Mouse (Mus musculus) heart, postnatal 10 days (tissue): ENCODE measurements at regions not wholly inside any gene's neighbourhood (a gene's known extent, or its start where the extent isn't known, plus 50 kb on each side); places are given as distances from the start of the nearest gene placed in this dataset.

Experiments used
- DNase-seq, 2 experiments: peaks; one replicate each; pipeline ENCODE4 v3.0.0; 2021
- intact Hi-C: fragments of 180-260 bp; cut with DNase I; formaldehyde crosslinking; loops from one replicate; pipeline ENCODE4 v1.15.1; 2025
- microRNA-seq, 2 experiments: library from miRNA; unstranded; fragments of <30 nt; microRNA quantifications; one replicate each; pipeline ENCODE4 v1.2.0; 2022

- intact Hi-C loops: no loop called here
- peak; percentile 47 to 60 for DNase-seq
These were observed 86.6 kb upstream of the Paip1 start for GRCm38 (mm10) chr13:119341833-119342232.

GRCm38 (mm10) chr13:119342761-119343160 lies 85.6 kb upstream of the Paip1 start:
- no peak for DNase-seq
- intact Hi-C loops: no loop called here

GRCm38 (mm10) chr13:119347988-119348387 lies 80.4 kb upstream of the Paip1 start:
- intact Hi-C loops: no loop called here

GRCm38 (mm10) chr13:119351346-119351745 lies 77.1 kb upstream of the Paip1 start:
- intact Hi-C loops: no loop called here
- peak; percentile 37 to 48 for DNase-seq

More at GRCm38 (mm10) chr13:119347988-119348387, 80.4 kb upstream of the Paip1 start:
- DNase-seq: no peak

GRCm38 (mm10) chr13:119358696-119359095 lies 69.7 kb upstream of the Paip1 start:
- DNase-seq: no peak
- intact Hi-C loops: no loop called here

- peak; percentile 22 to 68 for DNase-seq
- intact Hi-C loops: no loop called here
These were observed 65.0 kb upstream of the Paip1 start for GRCm38 (mm10) chr13:119363379-119363778.

GRCm38 (mm10) chr13:119364160-119364559 lies 64.2 kb upstream of the Paip1 start:
- intact Hi-C loops: loop anchor here (2.0 kb wide), 1 partner anchor 961 kb away; no protein-coding TSS in a partner anchor
- no peak for DNase-seq

GRCm38 (mm10) chr13:119367544-119367943 lies 60.9 kb upstream of the Paip1 start:
- intact Hi-C loops: no loop called here

GRCm38 (mm10) chr13:119378404-119379037 lies 49.9 kb upstream of the Paip1 start:
- intact Hi-C loops: no loop called here
- peak; percentile 75 to 84 for DNase-seq

More at GRCm38 (mm10) chr13:119367544-119367943, 60.9 kb upstream of the Paip1 start:
- DNase-seq: no peak

Small RNA genes in the stretch of these regions (microRNA-seq; reads per million reads assigned to microRNA genes)
- 0 reads per million in 2 experiments for gene Gm44488
